Mouse (Mus musculus): Measurements from ENCODE around the gene Pnpla6. TPM values are rescaled to one million over a fixed set of nuclear protein-coding genes. Genes with fewer than 3 reads are reported as not detected.

The Pnpla6 gene
- polyA plus RNA-seq (2016; fragmentation: Nextera tagmentation; extraction: Ambion mirVana): 20.7 and 24.8 TPM in 2 replicates

DNA sequence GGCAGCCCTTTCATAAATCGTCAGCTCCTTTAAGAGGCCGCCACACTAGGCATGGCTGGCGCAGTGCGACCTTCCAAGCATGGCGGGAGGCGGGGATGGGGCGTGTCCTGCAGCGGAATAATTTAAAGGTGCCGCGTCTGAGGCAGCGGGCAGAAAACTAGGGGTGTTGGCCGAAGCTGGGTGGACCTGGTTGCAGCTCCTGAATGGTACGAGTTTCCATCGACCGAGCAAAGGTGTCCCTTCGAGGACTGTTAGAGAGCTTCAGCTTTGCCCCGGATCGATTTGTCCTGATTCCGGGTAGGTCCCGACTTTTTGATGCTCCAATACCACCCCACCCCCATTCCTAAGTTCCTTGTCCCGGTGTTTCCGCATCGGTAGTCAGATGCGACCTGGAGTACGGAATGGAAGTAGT, at the start of gene Pnpla6:
Gene Pnpla6, plus strand, starts transcription at position 125 of the 412 bp plus-strand sequence.
- DNase-seq (ENCODE audit: low spot score): peak; percentile 91
- Histone ChIP-seq H3K27me3 (replicated peaks; ENCODE audit: low read depth, poor library complexity, severe bottlenecking) (no peaks in the 10 kb centered on the region), H3K4me3 (peak within 1 kb of the TSS; percentile 70), H3K27ac (replicated peaks) (peak within 1 kb of the TSS; percentile 81), H3K9me3 (no peaks in the 10 kb centered on the region), H3K4me1 (peaks cover 22% of the 10 kb centered on the region), H3K36me3 (replicated peaks) (peaks cover 43% of the 10 kb centered on the region)
- under 1% methylated on average over 25 of the region's 25 CpGs for WGBS

DNA sequence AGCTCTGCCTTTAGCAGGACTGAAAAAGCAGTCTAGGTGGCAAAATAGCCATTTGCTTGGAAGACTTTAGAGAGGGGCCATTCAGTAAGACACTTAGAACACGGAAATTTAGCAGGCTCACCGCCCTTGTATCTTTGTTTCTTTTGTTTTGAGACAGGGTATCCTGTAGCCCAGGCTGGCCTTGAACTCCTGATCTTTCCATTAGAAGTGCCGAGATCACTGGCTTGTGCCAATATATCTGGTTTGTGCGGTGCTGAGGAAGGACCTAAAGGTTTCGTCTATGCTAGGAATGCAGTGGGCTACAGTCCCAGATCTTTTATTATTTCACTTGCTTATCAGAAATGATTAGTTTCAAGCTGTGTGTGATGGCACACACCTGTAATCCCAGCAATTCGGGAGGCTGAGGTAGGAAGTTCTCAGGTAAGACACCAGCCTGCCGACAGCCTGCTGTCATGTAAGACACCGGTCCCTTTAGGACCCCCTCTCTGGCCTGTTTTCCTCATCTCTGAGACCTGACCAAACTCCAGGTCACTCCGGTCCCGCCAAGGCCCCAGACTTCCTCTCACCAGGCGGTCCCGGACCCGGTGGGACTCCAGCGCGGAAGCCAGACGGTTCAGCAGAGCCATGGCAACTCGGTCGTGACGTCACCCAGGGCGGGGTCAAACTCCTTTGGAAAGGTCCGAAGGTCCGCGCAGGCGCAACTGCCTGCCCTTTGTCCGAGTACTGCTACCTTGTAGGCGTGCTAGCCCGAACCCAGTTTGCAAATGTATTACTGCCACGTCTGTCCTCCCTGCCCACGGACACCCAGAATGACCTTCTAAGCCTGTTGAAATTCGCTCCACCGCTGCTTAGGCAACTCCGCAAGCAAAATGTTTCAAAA, 47.9 kb upstream of the Pnpla6 start, which contains the start of gene Pex11g:
Gene Pex11g, minus strand, starts transcription at position 675 of the 880 bp plus-strand sequence.
- DNase-seq (ENCODE audit: low spot score): peak; percentile 98
- Histone ChIP-seq H3K4me1 (peaks cover 9% of the 10 kb centered on the region), H3K27me3 (replicated peaks; ENCODE audit: low read depth, poor library complexity, severe bottlenecking) (no peaks in the 10 kb centered on the region), H3K36me3 (replicated peaks) (no peaks in the 10 kb centered on the region), H3K9me3 (no peaks in the 10 kb centered on the region), H3K27ac (replicated peaks) (peak within 1 kb of the TSS; percentile 94), H3K4me3 (peak within 1 kb of the TSS; percentile 58)
- WGBS: 8% methylated on average over 32 of the region's 32 CpGs

DNA sequence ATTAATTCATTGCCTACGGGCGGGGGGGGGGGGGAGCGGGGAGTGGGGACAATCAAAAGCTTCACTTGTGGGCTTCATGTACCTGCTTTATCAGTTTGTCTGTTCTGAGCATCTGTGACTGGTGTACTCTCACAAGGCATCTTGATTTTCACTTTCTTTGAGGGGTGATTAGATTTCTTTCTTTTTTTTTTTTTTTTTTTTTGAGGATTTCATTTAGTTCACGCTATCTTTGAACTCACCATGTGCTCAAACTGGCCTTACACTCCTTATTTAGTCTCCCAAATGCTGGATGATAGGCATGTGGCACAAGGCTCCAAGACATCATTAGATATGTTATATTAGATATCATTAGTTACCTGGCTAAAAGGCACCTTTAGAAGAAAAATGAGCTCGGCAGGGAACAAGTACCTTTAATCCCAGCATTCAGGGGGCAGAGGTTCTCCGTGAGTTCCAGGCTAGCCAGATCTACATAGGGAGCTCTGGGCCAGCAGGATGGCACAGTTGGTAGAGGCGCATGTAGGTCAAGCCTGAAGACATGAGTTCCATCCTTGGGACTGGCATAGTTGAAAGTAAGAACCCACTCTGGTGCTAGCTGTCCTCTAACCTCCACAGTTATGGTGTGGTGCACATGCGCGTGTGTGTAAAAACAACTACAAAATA, 47.2 kb upstream of the Pnpla6 start:
- peak overlapping the region; percentile 58 for H3K4me3 ChIP-seq
- DNase-seq (ENCODE audit: low spot score): peak; percentile 21
- H3K27ac ChIP-seq (replicated peaks): peak overlapping the region; percentile 94
- H3K36me3 ChIP-seq (replicated peaks): no peaks in the 10 kb centered on the region
- no peaks in the 10 kb centered on the region for H3K9me3 ChIP-seq
- H3K27me3 ChIP-seq (replicated peaks; ENCODE audit: low read depth, poor library complexity, severe bottlenecking): no peaks in the 10 kb centered on the region
- H3K4me1 ChIP-seq: peaks cover 9% of the 10 kb centered on the region
- WGBS: 54% methylated on average over 9 of the region's 9 CpGs

DNA sequence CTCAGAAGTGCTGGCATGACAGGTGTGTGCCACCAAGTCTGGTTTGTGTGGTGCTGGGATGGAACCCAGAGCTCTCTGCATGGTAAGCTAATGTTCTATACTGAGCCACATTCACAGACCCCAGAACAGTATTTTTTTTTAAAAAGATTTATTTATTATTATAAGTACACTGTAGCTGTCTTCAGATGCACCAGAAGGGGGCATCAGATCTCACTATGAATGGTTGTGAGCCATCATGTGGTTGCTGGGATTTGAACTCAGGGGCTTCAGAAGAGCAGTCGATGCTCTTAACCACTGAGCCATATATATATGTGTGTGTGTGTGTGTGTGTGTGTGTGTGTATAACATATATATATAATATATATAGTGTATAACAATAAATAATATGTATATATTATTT, 46.3 kb upstream of the Pnpla6 start:
- Histone ChIP-seq H3K4me1 (peaks cover 9% of the 10 kb centered on the region), H3K4me3 (no peak overlapping the region), H3K9me3 (no peaks in the 10 kb centered on the region), H3K27me3 (replicated peaks; ENCODE audit: low read depth, poor library complexity, severe bottlenecking) (no peaks in the 10 kb centered on the region), H3K36me3 (replicated peaks) (no peaks in the 10 kb centered on the region), H3K27ac (replicated peaks) (no peak overlapping the region)
- WGBS: 89% methylated on average over 1 of the region's 1 CpGs
- DNase-seq (ENCODE audit: low spot score): no peak

DNA sequence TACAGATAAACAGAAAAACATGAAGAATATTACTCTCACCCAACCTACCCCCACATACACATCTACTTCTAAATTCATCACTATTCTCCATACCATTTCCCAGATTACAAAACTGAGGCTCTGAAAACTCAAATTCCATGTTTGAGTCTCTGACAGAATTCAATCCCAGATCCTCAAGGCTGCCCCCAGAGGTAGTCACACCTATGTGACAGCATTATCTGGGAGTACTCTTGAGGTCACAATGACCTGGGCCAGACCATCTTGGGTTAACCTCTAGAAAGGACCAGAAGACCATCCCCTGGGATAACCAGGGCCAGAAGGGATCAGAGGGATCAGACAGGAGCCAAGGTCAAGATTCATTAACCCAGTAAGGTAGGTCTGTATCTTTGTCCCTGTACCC, 44.6 kb upstream of the Pnpla6 start, which contains the start of gene Tex45:
Gene Tex45, plus strand, starts transcription at position 301 of the 400 bp plus-strand sequence.
- Histone ChIP-seq H3K4me3 (no peak within 1 kb of the TSS), H3K27me3 (replicated peaks; ENCODE audit: low read depth, poor library complexity, severe bottlenecking) (peaks cover 7% of the 10 kb centered on the region), H3K9me3 (no peaks in the 10 kb centered on the region), H3K4me1 (peaks cover 9% of the 10 kb centered on the region), H3K36me3 (replicated peaks) (no peaks in the 10 kb centered on the region), H3K27ac (replicated peaks) (no peak within 1 kb of the TSS)
- no peak for DNase-seq (ENCODE audit: low spot score)

DNA sequence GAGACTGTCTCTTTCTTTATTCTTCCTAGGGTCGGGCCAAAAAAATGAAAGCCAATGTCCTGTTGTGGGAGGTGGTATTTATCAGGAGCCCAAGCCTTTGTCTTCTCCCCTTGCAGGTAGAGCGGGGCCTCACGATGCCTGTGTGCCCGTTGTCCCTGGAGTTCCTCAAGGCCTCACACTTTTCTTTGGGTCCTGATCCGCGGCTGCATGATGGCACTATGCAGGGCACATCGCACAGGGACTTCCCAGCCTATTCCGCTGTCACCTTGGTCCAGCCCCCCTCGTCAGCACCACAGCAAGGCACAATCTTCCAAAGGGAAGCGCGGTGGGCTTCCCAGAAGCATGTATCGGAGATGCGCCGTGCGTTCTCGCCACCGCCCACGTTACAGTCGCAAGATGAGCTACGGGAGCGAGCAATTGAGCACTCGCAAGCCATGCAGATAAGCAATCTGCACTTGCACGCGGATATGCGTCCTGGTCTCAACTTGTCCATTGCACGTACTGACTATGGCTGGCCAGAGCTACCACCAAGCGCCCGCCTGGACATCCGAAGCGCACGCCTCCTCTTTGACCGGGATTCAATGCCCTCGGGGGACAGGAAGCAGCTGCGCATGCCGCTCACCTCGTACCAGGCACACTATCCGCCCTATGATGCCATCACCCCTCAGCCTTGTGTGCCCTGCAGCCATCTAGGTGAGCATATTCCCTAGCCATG, 39.3 kb upstream of the Pnpla6 start:
- DNase-seq (ENCODE audit: low spot score): peak; percentile 52

DNA sequence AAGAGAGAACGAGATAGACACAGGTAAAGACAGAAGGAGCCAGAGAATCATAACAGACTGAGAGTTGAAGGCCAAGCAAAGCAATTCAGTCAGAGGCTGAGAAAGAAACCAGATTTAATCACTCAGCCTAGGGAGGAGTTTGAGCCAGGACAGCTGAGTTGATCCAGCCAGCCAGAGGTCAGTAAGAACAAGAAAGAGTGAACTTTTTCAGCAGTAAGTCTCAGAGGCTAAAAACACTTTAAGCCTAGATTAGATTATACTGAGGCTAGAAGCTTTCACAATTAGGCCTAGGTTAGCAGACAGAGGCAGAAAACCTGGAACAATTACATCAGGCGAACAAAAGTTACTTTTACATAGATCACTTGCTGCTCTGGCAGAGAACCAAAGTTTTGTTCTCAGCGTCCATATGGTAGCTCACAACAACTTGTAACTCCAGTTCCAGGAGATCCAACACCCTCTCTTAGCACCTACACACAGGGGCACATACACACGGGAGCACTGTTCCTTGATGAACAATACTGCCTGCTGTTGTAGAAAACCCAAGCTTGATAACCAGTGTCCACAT, 34.9 kb upstream of the Pnpla6 start:
- no peak for DNase-seq (ENCODE audit: low spot score)
- Histone ChIP-seq H3K4me1 (peaks cover 8% of the 10 kb centered on the region), H3K9me3 (no peaks in the 10 kb centered on the region), H3K36me3 (replicated peaks) (no peaks in the 10 kb centered on the region), H3K4me3 (no peak overlapping the region), H3K27ac (replicated peaks) (no peak overlapping the region), H3K27me3 (replicated peaks; ENCODE audit: low read depth, poor library complexity, severe bottlenecking) (peaks cover 27% of the 10 kb centered on the region)
- 80% methylated on average over 4 of the region's 4 CpGs for WGBS

More for the DNA sequence above, 39.3 kb upstream of the Pnpla6 start:
- Histone ChIP-seq H3K4me3 (peak overlapping the region; percentile 49), H3K4me1 (peaks cover 8% of the 10 kb centered on the region), H3K27ac (replicated peaks) (no peak overlapping the region), H3K36me3 (replicated peaks) (no peaks in the 10 kb centered on the region), H3K27me3 (replicated peaks; ENCODE audit: low read depth, poor library complexity, severe bottlenecking) (peaks cover 32% of the 10 kb centered on the region), H3K9me3 (no peaks in the 10 kb centered on the region)
- WGBS: 25% methylated on average over 37 of the region's 37 CpGs

DNA sequence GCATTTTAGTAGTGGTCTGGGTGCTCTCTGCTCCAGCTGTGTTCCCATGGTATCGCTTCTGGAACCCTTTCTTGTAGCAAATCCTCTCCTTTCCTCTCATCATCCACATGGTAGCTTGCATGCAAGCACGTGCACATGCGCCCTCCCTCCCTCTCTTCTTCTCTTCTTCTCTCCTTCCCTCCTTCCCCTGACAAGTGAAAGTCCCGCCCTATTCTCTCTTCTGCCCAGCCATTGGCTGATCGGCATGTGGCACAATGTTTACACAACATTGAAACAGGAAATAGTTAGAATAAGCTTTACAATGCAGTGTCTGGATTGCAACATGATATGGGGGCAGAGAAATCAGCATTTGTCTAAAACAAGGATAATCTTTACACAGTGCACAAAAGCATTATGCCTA, 33.6 kb upstream of the Pnpla6 start:
- DNase-seq (ENCODE audit: low spot score): no peak
- no peaks in the 10 kb centered on the region for H3K4me1 ChIP-seq
- no peak overlapping the region for H3K4me3 ChIP-seq
- WGBS: 62% methylated on average over 5 of the region's 5 CpGs
- no peak overlapping the region for H3K27ac ChIP-seq (replicated peaks)
- H3K36me3 ChIP-seq (replicated peaks): no peaks in the 10 kb centered on the region
- H3K27me3 ChIP-seq (replicated peaks; ENCODE audit: low read depth, poor library complexity, severe bottlenecking): peaks cover 14% of the 10 kb centered on the region
- no peaks in the 10 kb centered on the region for H3K9me3 ChIP-seq

DNA sequence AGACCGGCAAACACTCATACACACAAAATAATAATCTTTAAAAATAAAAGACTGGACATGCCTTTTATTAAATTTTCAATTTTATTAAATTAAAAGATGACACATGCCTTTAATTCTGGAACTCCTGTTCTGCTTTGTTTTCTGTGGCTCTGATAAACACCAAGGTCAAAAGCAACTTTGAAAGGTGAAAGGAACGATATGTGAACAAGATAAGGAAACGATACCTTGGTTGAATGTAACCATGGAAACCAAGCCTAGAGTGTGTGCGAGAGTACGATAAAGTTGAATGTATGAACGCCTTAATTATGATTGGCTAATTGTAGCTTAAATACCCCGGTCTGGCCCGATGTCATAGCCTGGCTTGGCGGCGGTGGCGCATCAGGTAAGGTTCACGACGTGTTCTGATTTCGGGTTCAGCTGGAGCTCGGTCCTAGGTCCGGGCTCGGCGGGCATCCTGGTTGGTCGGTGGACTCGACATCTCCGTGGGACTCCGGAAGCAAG, 32.9 kb upstream of the Pnpla6 start:
- Histone ChIP-seq H3K4me1 (no peaks in the 10 kb centered on the region), H3K4me3 (no peak overlapping the region), H3K36me3 (replicated peaks) (no peaks in the 10 kb centered on the region), H3K27me3 (replicated peaks; ENCODE audit: low read depth, poor library complexity, severe bottlenecking) (peaks cover 8% of the 10 kb centered on the region), H3K9me3 (no peaks in the 10 kb centered on the region), H3K27ac (replicated peaks) (no peak overlapping the region)
- DNase-seq (ENCODE audit: low spot score): no peak
- 90% methylated on average over 22 of the region's 22 CpGs for WGBS

DNA sequence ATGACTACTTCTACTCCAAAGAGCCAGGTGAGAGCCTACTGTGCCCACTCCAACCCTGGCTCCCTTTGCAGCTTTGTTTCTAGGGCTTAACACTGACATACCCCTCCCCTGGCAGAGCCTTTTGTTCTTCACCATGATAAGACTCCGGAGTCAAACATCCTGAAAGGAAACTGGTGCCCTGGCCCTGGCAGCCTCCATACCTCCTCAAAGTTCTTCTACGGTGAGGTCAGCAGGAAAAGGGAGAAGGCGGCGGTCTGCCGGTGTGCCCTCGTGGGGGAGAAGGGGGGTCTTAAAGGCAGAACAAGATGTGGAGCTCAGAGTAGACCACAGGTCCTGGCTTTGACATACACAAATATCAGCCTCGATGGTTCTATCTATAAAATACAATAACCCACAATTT, 31.6 kb upstream of the Pnpla6 start:
- WGBS: 81% methylated on average over 7 of the region's 7 CpGs
- H3K4me1 ChIP-seq: no peaks in the 10 kb centered on the region
- H3K36me3 ChIP-seq (replicated peaks): no peaks in the 10 kb centered on the region
- no peak overlapping the region for H3K27ac ChIP-seq (replicated peaks)
- DNase-seq (ENCODE audit: low spot score): no peak
- H3K4me3 ChIP-seq: no peak overlapping the region
- H3K9me3 ChIP-seq: no peaks in the 10 kb centered on the region
- H3K27me3 ChIP-seq (replicated peaks; ENCODE audit: low read depth, poor library complexity, severe bottlenecking): no peaks in the 10 kb centered on the region

DNA sequence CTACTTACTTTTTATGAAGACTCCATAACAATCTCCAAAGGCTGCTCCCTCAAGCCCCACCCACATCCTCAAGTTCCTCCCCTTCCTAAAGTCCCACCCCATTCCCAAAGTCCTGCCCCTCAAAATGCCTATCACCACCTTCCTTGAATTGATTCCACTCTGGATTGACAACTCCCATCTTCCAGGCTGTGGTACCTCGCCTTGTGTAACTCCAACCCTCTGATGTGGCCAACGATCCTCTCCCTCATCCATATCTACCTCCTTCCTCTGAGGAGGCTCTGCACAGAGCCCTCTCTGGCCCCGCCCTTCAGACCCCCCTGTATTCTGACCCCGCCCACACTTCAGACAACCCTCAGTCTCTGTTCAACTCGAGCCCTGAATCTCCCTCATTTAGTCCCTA, 30.0 kb upstream of the Pnpla6 start:
- H3K4me3 ChIP-seq: no peak overlapping the region
- DNase-seq (ENCODE audit: low spot score): no peak
- H3K27me3 ChIP-seq (replicated peaks; ENCODE audit: low read depth, poor library complexity, severe bottlenecking): no peaks in the 10 kb centered on the region
- H3K9me3 ChIP-seq: no peaks in the 10 kb centered on the region
- no peaks in the 10 kb centered on the region for H3K4me1 ChIP-seq
- WGBS: 24% methylated on average over 5 of the region's 5 CpGs
- H3K27ac ChIP-seq (replicated peaks): no peak overlapping the region
- H3K36me3 ChIP-seq (replicated peaks): no peaks in the 10 kb centered on the region
